8 mouse cellular contexts compared by ENCODE assay signal in the genomic region with DNA sequence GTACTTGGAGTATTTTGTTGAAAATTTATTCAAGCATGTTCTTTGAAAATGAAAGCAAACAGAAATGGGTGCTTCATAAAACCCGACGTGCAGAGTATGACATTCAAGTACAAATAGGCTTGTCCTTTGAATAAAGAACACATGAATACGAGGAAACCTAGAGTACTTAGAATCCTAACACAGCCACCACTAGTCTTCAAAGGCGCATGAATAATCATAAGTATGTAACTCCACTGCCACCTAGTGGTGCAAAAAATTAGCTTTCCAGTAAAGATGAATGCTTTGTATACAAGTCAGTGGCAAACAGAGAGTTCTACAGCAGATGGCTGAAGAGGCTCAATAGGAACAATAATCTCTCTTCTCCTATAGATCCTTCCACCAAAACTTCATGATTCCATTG.
DNase-seq lines count a peak whose midpoint lies in the region; ATAC-seq and TF ChIP-seq lines count a peak whose summit lies in the region.

No protein-coding gene starts in this region.

- no peak overlapping the region for H3K27ac ChIP-seq in forebrain, postnatal 0 days (ENCODE audit: low read depth, low read length)
- no peak overlapping the region for H3K27ac ChIP-seq in limb, embryonic 13.5 days

- no peak overlapping the region for H3K4me2 ChIP-seq in forebrain, postnatal 0 days (ENCODE audit: low read depth)
- H3K4me2 ChIP-seq in limb, embryonic 13.5 days (replicated peaks), result no peak overlapping the region

- H3K36me3 ChIP-seq in forebrain, postnatal 0 days (ENCODE audit: insufficient read depth), result no peaks in the 10 kb centered on the region
- no peaks in the 10 kb centered on the region for H3K36me3 ChIP-seq in limb, embryonic 13.5 days

- peak; percentile 96 for ATAC-seq in forebrain, postnatal 0 days
- ATAC-seq in limb, embryonic 13.5 days (ENCODE audit: low FRiP score, low read depth), result peak; percentile 72; the same call in 1 of the 2 replicates
- 0 out of 2 replicates have a peak, but pooled peaks have one; percentile 16 for ATAC-seq in neutrophil, adult 5-6 weeks (ENCODE audit: extremely low read depth, insufficient number of reproducible peaks, low FRiP score, poor library complexity, severe bottlenecking)

- H3K4me1 ChIP-seq in forebrain, postnatal 0 days (ENCODE audit: insufficient read depth), result no peaks in the 10 kb centered on the region
- H3K4me1 ChIP-seq in limb, embryonic 13.5 days, result no peaks in the 10 kb centered on the region

- no peaks in the 10 kb centered on the region for H3K27me3 ChIP-seq in forebrain, postnatal 0 days (ENCODE audit: insufficient read depth, low read length)
- H3K27me3 ChIP-seq in limb, embryonic 13.5 days, result no peaks in the 10 kb centered on the region

- 3% methylated on average over 4 of the region's 4 CpGs for WGBS in forebrain, postnatal 0 days
- WGBS in limb, embryonic 13.5 days, result 8% methylated on average over 4 of the region's 4 CpGs

- H3K9ac ChIP-seq in forebrain, postnatal 0 days, result no peak overlapping the region
- no peak overlapping the region for H3K9ac ChIP-seq in limb, embryonic 13.5 days

- H3K4me3 ChIP-seq in forebrain, postnatal 0 days (ENCODE audit: low read depth, low read length), result no peak overlapping the region
- no peak overlapping the region for H3K4me3 ChIP-seq in limb, embryonic 13.5 days

- peak; percentile 95 for TF ChIP-seq CTCF in forebrain, postnatal 0 days (IDR thresholded peaks at IDR 0.05; ENCODE audit: low read depth)

- no peaks in the 10 kb centered on the region for H3K9me3 ChIP-seq in forebrain, postnatal 0 days (ENCODE audit: low read length)
- H3K9me3 ChIP-seq in limb, embryonic 13.5 days, result no peaks in the 10 kb centered on the region

- DNase-seq in urinary bladder, postnatal 25 days (ENCODE audit: low spot score), result peak; percentile 33
- DNase-seq in urinary bladder, postnatal 10 days (ENCODE audit: low spot score), result no peak
- DNase-seq in cerebellum, adult 18-20 months, result peak; percentile 54 to 67
- DNase-seq in forebrain, postnatal 0 days, result peak; percentile 96
- peak; percentile 80 for DNase-seq in kidney, adult 9 months
- DNase-seq in spleen, postnatal 14 days (ENCODE audit: low spot score in 2 of 2), result no peak

Comparison
In these comparisons a context has a peak if more than half of its experiments do, and no peak if none do; other contexts are left out.
1. DNase-seq: peak in urinary bladder, postnatal 25 days (single experiment), cerebellum, adult 18-20 months (2 of 2), forebrain, postnatal 0 days (single experiment) and kidney, adult 9 months (single experiment); none in urinary bladder, postnatal 10 days (single experiment) and spleen, postnatal 14 days (0 of 2).
2. ATAC-seq: peak in every context shown above with its lines; median percentile 96 in forebrain, postnatal 0 days; 72 in limb, embryonic 13.5 days; 16 in neutrophil, adult 5-6 weeks.